Mouse (Mus musculus) spleen, adult 18-20 months (tissue): ENCODE measurements around the gene Rfx4.

ENCODE experiments used
- DNase-seq, 2 experiments: peaks; one replicate each; pipeline ENCODE4 v3.0.0; 2022; ENCODE audit warnings: mixed read lengths in 2 of 2

Gene Rfx4

DNA sequence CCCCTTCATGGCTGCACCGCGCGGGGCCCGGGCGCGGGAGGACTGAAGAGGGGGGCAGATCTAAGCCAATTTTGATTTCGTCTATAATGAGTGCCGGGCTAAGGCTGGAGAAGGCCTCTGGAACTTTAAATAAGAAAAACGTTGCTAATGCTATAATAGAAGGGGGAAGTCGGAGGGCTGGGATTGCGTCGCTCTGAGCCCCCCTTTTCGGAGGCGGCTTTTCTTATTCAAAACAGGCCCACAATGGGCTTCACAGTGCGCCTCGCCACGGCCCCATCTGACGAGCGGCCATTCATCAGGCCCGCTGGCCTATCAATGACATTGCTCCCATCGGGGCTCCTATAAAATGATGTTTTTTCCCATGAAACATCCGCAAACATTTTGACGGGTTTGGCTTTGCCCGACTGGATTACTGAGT is at the start of gene Rfx4:
Gene Rfx4, plus strand, starts transcription at position 277 of the 418 bp plus-strand sequence.
- DNase-seq = no peak

DNA sequence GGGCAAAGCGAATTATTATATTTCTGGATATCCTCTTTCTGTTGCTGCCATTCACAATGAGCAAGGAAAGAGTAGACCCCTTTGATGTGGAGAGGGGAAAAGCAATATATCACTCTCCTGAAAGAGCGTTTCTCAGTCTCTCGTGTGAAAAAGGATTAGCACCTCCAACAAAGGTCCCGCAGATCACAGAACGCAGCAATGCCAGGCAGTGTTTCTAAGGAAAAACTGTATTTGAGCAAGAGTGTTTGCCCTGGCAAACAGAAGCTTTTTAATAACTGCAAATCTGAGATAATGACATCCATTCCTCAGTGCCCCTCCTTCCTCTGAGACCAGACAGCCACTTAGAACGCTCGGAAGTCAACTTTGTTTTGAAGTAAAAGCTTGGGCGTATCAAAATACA is 49.3 kb upstream of the Rfx4 start:
- DNase-seq = no peak

DNA sequence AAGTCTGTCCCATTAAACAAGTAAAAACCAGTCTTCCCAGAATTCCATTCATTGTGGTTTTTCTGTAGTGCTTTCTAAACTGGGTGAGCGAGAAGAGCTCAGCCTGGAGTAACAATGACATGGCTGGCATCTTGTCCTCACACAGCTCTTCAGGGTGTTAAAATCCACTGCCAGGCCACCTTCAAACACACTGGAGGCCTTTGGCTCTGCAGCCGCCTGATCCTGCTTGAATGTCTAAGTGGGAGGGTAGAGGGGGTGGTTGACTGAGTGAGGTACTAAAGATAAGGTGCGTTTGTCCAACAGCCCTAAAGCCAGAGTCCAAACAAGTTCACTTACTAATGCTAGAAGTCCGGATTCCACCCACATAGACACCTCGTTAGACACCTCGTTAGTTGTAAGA is 48.6 kb upstream of the Rfx4 start:
- no peak for DNase-seq

DNA sequence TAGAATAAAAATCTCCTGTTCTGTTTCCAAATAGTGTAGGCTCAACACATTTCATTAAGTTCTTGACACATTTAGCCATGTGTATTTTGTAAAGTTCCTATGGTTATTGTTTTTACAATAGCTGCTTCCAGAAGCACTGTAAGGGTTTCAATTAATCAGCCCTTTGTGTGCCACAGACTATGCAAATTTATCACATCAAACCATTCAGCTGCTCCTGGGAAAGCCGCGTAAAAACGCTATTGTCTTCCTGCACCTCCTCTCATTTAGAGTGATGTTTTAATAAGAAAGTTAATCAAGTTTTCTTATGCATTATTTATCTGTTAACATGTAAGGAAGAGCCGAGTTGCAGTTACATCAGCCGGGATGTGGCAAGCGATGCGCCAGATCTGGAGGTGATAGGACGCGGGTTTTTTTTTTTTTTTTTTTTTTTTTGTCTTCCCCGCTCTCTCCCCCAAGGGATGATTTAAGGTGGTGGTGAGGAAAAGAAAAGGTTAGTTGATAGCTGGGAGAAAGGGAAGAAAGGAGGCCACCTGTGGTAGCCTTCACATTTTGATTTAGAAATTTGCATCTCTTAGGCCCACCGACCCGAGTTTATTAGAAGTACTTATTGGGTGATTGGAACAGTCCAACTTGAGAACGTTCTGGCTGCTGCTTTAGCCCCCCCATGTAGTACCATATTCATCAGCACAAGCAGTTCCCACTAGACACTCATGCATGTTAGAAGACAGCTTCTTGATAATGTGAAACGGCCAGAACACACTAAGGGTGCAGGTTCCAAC is 47.9 kb upstream of the Rfx4 start:
- DNase-seq = no peak

DNA sequence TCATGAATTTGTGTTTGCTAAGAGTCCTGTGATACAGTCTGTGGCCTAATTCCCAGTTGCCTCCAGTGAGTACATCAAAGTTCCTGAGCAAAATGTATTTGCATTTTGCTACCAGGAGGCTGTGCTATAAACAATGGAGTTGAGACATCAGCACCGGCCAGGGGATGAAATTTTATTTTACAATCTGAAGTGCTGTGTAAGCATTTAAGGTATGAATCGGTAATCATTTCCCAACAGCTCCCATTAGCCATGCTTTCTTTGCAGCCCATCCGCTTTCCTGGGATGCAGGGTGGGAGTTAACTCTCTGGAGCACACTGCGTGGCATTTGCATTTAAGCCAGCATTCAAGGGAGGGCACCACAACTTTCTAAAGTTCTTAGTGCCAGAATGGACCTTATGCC is 45.7 kb upstream of the Rfx4 start:
- DNase-seq = no peak

DNA sequence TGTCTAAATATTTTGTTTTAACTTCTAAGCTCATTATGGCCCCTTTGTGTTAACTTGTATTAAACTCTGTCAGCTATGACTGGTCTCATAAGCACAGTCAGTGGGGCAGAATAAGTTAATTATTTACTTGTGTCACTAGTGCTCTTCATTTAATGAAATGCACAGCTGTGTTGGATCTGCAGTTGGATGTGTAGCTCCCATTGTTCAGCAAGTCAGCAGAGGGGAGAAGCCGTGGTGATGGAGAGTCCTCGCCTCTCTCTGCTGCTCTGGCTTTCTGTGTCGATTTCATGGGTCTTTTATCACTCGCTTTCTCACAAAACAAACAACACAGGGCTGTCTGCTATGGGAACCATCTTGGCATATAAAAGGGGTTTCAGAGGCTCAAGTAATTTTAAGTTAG is 45.0 kb upstream of the Rfx4 start:
- DNase-seq = no peak

DNA sequence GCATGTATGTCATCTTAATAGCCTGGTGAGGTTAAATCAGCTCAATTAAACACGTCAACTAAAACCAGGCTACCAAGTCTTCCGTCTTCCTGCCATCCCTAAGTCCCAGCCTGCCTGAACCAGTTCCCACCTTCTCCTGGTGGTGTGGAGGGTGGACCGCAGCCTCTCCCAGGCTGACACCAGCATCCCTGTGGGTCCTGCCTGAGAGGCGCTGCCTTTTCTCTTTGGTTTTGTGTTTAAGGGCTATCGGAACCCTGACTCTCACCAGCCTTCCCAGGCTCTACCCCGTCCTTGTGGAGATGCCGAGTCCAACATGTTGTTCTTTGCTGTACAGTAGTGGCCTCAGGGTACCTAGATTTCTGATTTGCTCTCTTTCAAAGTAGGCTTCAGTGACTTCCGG is 44.4 kb upstream of the Rfx4 start:
- DNase-seq = no peak

DNA sequence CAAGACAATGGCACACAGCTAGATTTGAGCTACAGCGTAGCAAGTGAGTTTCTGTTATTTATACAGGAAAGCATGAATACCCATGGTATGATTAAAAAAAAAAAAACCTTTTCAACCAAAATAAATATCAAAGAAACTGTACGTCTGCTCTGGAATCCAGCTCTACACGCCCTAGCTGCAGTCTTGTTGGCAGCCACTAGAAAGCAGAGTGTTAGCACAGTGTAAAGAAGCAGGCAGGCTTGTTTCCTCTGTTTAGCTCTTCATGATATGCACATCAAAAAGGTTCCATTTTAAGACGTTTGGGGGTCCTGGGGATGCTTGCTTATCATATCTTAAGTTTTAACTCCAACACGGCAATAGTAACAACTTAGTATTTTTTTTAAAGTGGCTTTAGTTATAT is 43.9 kb upstream of the Rfx4 start:
- DNase-seq = no peak

DNA sequence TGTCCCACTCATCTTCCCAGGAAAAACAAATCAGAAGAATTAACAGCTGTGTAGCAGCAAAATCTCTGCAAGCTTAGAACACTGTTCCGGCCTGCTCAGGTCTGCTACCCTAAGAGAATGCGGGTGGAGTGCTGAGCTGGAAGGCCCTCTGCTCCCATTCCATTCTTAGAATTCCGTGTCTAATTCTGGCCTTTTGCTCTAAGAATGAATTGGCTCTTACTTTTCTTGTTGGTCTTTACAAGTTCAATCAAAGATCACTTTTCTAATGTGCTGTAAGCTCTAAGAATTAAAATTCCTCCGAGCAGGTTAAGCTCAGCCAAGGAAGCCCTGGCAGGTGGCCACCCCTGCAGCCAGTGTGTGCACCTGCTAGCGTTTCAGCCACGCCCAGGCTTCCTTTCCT is 43.3 kb upstream of the Rfx4 start:
- DNase-seq = no peak

DNA sequence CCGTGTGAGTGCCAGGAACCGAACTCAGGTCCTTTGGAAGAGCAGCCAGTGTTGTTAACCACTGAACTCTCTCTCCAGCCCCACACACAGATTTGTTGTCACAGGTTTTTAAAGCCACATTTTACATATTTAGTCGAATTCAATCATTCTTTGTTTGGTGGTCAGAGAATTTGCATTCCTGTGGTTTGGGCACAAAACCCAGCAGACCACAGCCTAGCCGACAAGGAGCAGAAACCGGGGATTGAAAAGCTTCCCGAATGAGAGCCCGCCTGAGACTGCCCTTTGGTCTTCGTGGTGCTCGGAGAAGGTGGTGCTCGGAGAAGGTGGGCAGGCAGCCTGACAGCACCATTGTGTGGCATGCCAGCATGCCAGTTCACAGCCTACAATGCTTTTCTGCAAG is 42.8 kb upstream of the Rfx4 start:
- no peak for DNase-seq

DNA sequence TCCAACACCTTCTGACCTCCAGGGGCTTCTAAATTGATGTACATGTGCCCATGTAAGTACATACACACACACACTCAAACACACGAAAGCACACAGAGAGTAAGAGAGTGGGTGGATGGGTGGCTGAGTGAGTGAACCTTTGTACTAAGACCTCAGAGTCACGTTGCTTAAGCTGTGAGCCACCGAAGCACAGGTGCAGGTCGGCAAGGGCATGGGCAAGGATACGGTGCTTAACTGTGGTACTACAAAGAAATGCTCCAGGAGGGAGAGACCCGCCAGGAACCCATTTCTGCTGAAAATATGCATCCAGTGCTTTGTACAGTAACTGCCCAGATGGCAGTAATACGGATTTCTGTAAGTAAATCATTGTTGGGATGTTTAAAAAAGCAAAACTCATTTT is 40.2 kb upstream of the Rfx4 start:
- no peak for DNase-seq

DNA sequence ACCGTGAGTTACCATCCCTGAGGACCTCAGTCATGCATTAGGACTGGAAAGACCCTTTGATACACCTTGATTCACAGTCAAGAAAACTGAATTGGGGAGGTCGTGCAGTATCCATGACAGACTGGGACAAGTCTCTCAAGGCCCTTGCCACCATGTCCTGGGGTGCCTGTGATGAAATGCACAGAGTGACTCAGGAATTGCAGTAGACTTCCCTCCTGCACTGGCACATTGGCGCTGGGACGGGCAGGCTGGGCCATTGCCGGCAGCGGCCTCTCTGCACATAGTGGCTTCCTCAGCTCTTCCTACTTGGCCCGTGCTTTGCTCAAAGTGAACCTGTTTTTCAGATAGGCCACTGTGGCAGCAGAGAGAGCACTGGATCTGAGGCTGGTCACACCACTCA is 39.3 kb upstream of the Rfx4 start:
- DNase-seq = no peak

DNA sequence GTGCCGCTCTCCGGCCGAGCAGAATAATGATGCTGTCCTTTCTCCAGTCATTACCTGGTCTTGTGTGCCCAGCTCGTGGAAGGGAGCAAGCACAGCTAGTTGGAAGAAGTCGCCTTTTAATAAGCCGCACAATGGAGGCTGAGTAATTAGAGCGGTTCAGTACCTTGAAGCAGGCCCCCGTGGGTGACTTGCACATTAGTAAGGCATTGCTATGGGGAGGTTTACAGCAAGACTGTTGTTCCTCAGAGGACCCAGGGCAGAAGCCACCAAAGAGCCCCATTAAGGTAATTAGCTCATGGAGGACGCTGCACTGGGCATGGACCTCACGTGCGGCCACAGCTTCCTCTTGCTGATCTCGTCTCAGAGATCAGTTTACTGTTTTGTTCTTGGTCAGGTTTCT is 33.2 kb upstream of the Rfx4 start:
- DNase-seq = no peak

DNA sequence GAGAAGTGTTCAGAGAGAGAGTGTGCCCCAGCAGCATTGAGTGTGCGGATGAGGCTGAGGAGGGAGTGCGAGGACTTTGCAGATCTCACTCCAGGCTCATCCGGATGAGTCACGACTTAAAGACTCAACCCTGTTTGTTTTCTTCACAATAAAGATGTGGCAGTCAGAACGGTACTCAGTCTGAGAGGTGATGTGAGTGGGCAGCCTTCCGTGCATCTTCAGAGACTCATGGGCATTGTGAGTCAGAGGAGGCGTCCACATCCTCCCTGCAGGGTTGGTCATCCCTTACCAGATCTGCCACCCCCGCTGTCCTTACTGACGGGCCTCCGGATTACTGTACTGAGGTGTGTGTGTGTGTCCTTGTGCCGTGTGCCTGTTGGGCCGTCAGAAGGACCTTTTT is 28.9 kb upstream of the Rfx4 start:
- no peak for DNase-seq

DNA sequence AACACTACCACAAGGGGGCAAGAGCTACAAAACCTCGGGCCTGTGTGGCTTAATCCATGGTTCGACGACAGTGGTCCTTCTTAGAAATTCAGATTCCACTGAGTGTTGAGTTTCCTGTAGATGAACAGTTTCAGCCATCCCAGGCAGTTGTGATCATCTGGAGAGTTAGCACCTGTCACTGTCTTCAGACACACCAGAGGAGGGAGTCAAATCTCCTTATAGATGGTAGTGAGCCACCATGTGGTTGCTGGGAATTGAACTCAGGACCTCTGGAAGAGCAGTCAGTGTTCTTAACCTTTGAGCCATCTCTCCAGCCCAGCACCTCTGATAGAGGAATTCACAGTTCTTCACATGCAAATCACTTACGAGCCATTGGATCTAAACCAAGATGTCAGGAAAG is 28.1 kb upstream of the Rfx4 start:
- no peak for DNase-seq

DNA sequence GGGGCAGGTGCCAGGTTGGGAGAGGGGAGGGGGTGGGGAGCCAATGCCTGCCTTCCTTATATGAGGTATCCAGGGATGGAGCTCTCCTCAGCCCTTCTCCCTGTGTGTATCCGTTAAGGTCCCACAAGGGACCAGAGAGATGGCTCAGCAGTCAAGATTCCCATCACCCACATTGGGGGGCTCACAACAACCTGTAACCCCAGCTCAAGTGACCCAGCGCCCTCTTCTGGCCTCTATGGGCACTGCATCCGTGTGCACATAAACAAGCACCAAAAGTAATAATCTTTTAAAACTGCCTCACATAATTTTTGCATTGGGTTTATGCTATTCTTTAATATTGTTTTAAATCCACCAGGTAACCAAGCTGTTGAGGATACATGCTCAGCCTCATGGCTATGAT is 25.8 kb upstream of the Rfx4 start:
- no peak for DNase-seq

DNA sequence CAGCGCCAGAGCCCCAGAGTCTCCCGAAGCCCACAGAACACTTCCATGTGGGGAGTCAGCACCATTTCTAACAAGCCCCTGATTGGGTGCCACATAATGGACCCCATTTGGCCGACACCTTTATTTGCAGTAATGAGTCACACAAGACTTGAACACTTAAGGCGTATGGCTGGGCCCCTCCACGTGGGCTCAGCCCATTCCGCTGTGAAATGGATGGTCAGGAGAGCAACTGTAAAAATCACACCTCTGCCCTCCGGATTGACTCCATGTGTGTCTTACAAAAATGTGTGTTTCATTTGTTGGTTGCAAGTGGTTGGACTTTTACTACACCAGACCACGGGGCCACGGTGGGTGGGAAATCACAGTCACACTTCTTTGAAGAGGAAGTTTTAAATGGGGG is 24.9 kb upstream of the Rfx4 start:
- DNase-seq = no peak

DNA sequence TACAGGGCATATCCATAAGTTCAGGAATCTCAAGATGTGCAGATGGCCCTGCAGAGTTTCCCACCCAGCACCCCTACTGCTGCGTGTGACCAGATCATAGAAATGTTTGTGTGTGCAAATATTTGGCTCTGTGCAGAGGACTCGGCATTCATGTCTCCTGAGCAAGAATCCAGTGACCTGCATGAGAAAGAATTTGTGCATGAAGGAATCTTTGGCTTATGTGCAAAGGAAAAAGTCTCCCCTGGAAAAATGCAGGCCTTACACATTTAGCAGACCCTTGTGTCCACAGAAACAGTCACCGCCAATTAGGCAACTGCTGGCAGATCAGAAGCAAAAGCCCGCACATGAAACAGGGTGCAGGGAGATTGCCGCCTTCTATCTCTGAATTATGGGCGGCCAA is 22.4 kb upstream of the Rfx4 start:
- DNase-seq = no peak

DNA sequence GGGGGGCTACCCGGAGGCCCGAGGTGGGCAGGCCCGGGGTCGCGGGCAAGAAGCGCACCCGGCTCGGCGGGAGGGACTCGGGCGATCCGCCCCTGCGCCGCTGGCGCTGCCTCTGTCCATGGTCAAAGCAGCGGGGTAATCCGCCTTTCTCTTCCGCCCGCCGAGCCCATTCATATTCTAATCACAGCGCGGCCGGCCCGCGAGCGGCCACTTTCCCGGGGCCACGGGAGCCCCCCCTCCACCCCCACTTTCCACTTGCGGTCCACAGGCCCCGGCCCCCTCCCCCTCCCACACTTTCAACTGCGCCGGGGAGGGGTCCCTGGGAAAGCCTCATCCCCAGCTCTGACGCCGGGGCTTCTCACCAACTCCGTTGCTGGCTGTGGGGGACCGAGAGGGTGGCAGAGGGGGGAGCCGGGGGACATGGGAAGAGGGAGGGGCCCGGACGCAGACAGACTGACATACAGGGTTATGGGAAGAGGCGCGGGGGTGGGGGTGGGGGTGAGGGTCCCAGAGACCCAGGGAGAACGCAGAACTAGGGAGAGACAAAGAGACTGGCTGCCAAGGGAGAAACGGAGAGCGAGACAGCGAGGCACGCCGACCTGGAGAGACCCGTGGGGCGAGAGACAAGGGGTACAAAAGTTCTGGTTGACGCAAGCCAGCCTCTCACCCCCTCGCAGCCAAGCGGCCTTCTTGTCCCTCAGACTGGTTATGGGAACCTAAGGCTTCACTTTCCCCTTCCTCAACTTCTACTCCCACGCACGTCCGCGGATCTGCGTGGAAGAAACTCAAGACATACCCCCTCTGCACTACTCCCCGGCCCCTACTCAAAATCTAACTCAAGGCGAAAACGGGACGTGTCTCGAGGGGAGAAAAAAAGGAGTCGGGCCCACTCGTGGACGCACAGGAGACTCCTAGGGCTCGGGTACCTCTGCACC is 744 bp upstream of the Rfx4 start:
- no peak for DNase-seq

DNA sequence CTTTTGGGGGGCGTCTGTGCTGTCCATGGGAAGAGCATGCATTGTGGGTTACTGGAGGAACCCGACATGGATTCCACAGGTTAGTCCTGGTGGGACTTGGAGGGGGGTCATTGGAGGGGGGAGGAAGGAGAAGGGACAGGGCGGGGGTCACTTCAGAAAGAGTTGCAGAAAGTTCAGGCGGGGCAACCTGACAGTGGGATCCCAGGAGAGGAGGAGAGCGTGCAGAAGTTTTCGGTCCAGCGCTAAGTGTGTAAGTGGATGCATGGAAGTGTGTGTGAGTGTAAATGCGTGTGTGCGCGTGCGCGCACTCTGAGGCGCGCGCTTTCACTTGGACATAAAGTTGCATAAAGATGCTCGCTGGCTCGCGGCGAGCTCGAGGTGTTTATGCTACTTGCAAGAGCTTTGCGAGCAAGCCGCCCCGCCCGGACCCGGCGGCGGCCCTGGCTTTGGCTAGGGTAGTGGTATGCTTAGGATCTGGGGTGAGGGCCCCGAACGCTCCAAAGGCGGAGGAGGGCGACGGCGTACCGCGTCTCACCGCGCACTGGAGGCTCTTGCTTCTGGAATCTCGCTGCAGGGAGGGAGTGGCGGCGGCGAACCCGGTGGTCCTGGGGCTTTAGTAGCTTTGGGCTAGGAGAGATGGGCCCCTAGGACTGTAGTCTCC is 703 bp downstream of the Rfx4 start:
- no peak for DNase-seq

DNA sequence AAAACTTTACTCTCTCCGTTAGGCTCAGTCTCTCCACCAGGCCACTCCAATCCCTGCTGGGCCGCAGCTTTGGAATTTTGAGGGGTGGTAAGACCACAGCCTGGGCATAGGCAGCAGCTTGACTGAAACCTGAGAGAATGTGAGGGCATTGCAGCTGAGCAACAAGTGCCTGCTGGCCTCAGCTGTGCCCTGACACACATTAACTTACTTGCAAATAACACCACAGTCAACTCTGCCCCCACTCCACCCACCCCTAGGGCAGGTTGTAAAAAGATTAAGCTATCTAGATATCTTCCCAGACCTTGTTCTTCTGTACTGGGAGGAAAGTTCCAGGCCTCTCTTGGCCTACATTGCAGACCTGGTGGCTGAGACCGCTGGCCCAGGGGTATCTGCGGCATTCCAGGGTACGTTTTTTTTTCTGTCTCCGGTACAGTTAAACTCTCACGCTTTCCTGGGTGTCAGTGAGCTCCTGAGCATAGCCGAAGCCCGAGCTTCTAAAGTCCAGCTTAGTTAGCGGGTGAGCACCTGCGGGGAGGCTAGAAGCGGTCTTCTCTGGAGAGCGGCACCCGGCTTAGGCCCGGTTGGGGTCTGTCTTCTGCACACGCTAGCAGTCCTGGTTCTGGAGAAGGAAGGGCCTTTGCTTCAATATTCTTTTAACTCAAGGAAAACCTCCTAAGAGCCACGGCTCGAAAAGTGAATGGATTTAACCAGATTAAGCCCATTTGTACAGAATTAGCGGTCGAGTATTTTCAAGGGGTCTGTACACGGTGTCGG is 1.8 kb downstream of the Rfx4 start:
- DNase-seq = no peak

DNA sequence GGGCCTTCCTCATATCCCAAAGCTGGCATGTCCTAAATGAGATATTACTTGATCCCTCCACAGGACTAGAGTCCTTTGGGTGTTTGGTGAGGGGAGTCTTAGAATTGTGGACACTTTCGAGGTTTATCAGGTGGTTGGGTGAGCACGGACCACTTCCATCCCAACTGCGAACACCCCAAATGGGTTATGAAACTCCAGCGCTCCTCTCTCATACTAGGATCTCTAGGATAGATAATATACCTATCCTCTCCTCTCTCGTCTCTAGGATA is 2.3 kb downstream of the Rfx4 start:
- no peak for DNase-seq
